Mouse (Mus musculus) forelimb bud, embryonic 11.5 days (tissue): Measurements from ENCODE around the gene Pde4dip.
A peak's percentile ranks its signal among the peaks of the same experiment; 100 is the strongest.

Source experiments
- DNase-seq: peaks from one replicate; pipeline ENCODE4 v3.0.0-alpha.2; 2012; ENCODE audit warnings: low read depth, low spot score

Gene Pde4dip

DNA sequence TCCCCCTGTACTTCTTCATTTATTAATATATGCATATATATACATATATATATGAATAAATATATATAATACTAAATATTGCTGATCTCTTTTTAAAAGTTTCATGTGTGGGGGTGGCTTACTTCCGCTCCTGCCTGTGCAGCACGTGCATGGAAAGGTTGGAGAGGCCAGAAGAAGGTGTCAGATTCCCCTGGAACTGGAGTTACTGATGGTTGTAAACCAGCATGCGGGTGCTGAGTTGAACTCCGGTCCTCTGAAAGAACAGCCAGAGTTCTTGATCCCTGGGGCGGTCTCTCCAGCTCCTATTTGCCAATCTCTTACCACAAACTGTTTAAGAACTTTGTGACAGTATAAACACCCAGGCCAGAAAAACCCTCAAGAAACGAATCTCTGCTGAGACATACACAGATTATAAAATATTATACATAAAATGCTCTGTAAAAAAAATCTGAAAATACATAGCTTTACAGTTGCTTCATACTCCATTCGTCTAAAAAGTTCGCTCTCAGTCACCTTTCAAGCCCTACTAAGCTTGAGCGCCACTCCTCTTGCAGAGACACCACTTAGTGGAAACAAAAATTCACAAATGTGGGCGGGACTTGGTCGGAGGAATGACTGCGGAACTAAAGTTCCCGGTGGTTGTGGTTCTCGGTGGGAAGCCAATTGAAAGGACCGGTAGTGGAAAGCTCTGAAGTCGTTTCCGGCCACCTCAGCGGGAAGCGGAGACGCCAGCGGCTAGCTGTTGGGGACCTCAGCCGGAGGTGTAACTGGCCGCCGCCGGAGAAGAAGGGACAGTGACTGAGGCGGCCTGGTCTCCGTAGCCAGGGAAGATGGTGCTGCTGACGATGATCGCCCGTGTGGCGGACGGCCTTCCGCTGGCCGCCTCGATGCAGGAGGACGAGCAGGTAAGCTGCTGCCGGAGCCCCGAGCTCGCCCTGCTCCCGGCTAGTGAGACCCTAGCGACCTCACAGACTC, 12.3 kb upstream of the Pde4dip start, which contains the start of gene Sec22b:
Sec22b (plus strand) TSS at position 675 of the 975 bp plus-strand sequence.
- peak; percentile 92 for DNase-seq

DNA sequence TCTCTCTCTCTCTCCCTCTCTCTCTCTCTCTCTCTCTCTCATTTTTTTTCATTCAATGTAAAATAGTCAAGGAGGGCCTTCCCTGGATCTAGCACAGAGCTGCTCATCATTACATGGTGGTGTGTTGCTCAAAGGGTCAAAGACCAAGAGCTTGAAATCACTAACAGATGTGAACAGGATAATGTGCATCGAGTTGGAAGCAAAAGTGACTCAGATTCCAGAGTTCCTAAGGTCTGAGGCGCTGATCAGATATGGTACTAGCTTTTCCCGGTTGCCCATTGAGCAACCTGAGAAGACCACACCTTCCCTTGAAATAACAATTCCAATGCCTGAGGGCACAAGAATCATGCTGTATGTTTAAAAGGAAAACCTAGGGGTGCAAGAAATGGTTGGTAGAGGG, 9.9 kb upstream of the Pde4dip start:
- no peak for DNase-seq

DNA sequence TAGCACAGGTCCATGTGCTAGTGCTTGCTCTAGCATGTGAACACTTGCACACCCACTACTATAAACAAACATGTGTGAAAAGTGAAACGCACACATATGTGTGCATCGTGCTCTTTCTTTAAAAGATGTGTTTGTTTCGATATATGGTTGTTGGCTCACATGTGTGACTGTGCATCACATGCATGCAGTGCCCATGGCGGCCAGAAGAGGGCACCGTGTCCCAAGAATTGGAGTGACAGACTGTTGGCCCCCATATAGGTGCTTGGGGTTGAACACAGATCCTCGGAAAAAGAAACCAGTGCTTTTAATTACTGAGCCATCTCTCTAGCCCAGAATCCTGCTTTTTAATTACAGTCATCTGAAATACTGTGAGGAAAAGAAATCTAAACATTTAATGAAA, 6.2 kb upstream of the Pde4dip start:
- no peak for DNase-seq

DNA sequence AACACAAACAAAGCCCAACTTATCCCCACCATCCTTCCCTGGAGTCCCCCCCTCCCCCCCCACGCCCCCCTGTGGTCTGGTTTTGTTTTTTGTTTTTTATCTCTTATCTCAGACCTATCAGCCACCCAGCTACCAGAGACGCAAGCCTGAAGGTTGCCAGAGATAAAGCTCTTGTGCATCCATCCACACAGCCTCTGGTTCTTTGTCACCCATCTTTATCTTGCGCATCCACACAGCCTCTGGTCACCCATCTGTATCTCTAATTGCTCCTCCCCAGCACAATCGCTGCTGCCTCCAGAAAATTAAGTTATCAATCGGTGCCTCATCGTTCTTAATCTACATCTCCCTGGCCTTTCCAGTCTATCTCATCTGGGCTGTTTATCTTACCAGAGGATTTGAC, 1.7 kb upstream of the Pde4dip start:
- DNase-seq, result no peak

DNA sequence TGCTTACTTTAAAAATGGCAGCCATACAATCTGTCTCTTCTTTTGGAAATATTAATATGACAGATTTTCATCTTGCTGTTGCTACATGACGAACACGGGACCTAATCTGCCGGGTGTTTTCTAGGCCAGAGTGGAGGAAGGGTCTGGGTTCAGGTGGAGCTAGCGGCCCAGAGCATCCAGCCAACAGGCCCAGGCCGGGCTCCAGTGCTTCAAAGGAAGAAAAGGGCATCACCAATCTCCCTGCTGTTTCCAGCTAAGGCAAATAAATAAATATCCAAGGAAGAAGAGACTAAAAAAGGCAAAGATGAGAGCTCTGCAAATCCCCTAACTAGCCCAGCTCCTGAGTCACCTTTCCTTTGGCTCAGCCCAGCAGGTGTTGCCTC, 731 bp downstream of the Pde4dip start:
- no peak for DNase-seq

DNA sequence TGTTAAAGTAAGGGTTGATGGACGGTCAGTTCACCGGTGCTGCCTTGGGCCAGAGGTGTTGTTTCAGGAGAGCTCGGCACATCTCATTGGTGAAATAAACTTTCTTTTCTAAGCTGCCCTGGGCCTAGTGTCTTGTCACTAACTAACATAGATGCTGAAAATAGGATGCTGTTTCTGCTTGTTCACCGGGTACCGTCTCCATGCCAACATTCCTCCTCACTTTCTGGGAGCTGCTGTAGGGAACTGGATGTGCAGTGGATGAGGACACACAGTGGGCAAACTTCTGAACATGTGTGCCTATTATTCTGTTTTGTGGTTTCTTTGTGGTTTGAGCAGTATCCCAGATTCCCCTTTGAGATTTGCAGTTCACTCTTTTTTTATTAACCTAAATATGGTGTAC, 6.9 kb downstream of the Pde4dip start:
- no peak for DNase-seq

DNA sequence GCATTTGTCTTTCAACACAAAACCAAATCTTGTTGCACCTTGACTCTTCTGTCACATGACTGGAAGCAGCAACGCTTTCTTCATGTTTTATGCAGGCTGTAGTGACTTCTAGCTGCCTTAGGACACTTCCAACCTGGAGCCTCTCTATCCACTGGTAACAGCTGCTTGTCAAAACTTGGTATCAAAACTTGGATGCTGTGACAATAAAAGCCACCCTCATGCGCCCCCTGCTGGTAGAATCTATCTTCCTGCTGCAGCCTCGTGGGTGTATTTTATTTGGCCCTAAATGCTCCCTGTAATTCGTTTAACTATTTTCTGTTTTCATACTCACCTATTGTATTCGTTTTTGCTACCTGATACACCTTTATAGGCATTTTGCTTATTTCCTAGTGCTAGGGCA, 9.3 kb downstream of the Pde4dip start:
- DNase-seq, result peak; percentile 72

DNA sequence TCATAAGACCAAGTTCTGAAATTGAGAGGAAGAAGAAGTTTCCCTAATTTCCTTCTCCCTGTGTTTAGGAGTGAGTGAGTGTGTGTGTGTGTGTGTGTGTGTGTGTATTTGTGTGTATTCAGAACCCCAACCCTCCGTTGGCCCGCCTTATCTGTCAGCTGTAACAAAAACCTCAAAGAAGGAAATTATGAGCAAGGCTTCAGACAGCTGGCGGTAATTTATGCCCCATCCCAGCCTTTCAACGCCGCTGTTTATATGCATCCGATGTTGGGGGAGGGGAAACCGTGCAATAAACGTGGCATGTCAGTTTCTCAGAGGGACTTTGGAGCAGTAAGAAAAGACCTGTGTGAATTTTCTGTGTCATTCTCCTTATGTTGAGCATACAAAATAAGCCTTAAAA, 12.2 kb downstream of the Pde4dip start:
- DNase-seq, result no peak

DNA sequence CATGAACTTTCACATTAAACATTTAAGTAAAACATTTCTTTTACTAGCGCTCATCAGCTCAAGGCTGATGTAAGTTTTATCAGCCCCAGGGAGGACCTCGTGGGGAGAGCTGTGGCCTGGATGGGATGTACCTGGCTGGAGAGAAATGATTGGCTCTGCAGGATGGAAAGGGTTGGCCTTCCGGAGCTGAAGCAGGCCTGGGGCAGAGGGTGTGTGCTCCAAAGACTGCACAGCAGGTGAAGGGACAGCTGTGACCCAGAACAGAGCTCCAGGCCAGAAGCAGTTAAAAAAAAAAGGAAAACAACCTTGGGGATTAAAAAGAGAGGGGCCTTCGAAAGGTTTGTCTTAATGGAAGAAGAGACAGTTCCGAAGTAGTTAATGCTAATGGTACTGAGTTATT, 13.7 kb downstream of the Pde4dip start:
- no peak for DNase-seq

DNA sequence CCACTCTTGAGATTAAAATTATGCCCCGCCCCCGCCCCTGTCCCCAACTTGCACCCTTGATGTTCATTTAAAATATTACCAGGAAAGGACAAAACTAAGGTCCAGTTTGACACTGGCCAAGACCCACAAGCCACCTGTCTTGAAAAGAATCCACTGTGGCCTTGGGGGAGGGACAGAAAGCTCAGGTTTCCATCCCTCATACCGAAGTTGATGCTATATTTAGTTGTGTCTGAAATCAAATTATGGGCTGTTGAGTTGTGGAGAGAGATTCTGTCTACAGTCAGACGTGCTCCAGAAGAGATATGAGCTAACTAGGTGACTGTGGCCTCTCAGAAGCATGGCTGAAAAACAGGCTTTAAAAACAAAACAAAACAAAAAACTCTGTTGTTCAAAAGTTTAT, 18.8 kb downstream of the Pde4dip start:
- no peak for DNase-seq

DNA sequence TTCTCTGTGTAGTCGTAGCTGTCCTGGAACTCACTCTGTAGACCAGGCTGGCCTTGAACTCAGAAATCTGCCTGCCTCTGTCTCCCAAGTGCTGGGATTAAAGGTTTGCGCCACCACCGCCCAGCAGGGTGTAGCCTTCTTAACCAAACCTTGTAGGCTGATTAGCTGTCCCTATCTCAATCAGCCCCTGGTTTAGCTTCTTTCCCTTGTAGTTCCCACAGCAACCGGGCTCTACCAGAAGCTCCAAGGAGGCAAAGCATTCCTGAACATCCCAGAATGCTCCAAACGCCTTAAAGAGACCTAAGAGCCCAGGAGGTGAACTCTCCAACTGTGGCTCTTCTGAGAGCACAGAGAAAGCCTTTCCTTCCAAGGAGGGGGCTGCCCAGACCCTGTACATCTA, 19.8 kb downstream of the Pde4dip start:
- no peak for DNase-seq

DNA sequence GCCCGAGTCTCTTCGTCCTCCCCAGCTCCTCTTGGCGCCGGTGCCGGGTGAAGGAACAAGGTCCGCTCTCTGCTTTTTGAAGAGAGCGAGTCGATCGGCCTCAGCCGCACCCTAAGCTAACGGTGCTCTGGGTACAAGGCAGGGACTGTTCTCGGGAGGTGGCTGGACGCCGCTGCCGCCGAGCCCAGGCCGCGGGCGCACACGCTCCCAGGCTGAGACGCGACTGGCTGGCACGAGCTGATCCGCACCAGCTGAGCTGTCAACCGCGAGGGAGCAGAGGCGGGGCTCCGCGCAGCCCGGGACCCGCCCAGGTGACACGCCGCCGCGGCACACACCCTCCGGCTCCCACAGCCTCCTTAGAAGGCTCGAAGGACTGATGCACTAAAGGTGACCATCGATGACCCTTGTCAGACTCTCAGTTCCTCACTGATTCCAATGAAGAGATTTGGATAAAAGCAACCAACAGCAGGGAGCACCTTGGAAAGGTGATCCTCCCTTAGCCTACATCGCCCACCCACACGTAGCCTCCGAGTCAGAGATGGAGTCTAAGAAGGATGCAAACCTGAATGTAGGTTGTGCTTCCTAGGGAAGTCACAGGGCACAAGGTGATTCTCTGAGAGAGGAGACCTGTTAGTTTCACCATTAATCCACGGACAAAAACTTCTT, 20.4 kb downstream of the Pde4dip start:
- DNase-seq, result peak; percentile 26

DNA sequence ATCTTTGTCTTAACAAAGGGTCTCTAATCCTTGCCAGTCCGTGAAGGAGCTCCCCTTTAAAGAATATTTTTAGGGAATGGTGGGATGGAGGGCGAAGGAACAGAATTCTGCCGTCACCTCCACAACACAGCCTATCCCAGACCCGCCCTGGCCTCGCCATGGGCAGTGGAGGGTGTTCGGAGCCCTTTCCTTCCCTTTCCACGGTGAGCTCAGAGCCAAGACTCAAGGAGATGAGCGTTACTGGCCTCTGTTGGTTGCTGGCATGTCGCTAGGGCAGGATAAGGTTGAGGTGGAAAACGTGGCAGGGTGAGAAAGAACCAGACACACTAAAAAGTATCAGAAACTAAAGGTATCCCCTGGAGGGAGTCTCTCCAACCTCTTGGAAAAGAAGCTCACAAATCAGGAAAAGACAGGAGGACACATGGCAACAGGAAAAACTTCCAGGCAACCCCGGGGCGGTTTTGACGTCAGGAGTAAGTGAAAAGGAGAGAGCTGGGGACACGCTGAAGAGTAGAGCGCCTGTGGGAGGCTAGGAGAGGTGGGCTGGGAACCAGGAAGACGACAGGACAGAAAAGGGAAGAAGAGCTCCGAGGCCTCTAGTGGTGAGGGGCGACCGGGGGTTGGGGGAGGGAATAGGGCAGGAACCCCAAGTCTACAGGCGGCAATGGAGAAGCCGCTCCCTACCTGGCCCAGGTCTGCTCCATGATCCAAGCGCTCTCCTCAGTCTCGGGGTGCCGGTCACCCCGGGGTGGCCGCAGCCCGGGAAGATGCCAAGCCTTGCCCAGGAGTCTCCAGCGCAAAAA, 21.1 kb downstream of the Pde4dip start:
- no peak for DNase-seq

DNA sequence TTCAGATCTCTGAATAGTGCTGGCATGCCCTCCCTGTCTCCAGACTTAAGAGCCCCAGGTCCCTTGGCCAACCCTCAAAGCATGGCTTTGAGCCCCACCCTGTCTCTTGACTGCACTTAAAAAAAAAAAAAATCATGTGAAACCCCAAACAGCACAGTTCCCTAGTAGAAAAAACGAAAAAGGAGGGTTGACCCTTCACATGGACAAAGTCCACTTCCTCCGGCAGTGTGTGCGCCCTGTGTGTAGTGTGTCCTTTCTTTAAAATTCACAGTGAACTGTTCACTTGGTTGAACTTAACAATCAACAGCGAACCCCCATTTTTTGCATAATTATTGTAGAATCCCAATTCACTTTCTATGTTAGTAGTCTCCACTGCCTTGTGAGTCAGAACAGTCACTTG, 21.8 kb downstream of the Pde4dip start:
- DNase-seq, result no peak

DNA sequence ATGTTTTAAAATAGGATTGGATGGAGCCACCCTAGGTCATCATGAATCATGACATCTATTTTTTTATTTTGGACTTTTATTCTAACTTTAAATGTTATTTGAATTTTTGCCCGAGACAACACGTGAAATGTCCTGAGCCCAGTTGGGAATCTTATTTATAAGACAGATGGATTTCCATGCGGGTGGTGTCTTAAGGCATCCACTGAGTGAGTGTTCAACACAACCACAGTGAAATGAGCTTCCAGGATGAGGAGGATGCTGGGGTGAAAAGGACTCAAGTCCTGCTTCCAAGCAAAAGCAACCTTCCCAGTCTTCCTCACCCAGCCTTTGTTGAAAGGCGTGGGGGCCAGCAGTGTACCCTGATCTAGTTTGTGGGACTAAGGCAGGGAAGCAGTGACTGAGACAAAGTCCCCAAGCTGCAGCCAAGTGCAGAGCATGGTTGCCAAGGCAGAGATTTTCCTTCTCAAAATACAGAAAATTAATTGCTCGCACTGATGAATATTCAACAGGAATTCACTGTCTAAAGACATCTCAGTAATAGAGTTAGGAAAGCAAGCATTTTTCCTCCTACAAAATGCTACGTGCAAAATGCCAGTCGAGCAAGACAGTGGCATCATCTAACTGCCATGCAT, 27.6 kb downstream of the Pde4dip start:
- no peak for DNase-seq

DNA sequence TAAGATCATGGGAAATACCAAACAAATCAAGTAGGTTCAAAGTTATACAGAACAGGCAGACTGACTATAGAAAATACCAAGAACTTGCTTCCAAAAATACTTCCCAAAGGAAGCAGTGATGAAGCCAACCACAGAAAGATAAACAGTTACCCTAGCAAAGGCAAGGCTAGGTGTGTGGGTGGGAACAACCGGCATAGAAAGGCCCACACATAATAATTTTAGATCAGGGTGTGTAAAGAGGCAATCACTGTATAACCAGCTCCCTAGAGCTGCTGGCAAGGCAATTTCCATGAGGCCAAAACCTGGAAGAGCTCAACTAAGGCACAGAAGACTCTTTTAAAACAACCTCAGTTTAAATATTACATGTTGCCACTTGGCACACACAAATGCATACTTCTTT, 29.1 kb downstream of the Pde4dip start:
- DNase-seq, result no peak

DNA sequence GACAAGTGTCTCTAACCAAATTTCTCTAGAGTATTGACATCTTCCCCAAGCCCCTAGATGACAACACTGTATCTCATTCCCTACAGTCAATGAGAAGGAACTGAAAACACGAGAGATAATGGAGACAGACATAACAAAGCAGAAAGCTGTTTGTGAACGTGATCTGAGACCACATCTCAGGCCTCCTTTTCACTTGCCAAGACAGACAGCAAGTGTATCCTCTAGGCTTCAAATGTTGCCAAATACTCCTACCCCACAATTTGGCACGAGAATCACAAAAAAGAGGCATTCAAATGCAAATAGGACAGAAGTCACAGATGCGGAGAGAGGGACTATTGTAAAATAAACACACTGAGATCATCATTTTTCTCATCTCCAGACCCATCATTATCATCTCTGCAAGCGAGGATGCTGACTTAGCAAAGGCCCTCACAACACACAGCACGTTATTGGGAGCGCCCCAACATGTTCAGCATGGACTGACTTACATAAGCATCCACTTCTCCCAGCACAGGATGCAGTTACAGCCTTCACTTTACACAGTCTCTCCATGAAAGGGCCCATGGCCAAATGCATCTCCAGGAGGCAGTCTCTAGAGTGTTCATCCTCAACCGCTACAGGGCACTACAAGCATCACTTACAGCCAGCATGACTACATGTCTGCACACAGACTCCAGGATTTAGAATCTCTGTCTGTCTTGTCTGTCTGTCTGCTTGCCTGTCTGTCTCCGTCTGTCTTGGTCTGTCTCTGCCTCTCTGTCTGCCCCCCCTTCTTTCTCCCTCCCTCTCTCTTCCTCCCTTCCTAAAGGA, 33.7 kb downstream of the Pde4dip start:
- DNase-seq, result no peak

DNA sequence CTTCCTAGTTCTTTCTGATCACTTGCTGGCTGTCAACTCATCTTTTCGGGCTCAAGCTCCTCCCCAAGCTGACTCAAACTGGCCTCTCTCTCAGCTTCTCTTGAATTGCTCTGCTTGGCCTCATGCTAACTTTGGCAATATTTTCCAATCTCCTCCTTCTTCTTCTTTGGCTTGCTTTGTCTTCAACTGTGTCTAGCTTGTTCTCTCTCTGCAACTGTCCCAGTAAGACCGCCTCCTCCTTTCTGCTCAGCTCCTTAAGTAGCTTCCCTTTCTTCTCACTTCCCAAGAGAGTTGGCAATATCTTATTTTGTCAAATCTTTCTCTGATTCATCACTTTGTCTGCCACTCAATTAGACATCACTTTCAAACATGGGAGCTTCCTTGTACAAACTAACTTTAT, 36.7 kb downstream of the Pde4dip start:
- no peak for DNase-seq

DNA sequence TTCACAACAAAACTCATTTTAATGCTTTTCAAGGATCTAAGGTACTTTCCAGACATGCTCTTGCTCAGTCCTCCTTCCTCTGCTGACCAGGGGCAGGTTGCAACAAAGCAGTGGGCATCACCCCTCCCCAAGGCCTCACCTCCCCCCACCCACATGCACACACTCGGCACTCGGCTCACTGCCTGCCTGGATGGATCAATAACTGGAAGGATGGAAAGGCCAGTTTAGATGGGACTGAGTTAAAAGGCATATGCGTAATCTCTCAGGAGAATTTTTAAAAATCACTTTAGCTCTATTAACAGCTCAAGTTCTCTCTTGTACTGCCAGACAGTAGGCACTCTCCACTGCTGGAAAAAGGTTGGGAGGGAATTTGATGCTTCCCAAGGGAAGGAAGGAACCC, 40.9 kb downstream of the Pde4dip start:
- no peak for DNase-seq

DNA sequence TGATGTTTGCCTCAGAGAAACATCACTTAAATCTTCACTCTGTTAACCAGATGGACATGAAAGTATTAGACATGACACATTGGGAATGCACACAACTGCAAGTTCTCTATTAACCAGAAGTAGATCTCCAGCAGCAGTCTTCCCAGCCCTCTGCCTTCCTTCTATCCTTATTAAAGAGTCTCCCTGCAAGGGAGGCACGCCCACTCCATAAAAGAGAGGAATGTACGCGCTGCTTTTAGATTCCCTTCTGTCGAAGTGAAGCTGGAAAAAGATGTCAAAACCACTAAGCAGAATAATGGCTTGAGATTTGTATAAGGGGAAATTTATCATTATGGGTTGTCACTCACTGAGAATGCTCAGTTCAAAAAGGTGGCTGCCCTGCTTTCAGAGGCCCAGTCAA, 42.1 kb downstream of the Pde4dip start:
- no peak for DNase-seq

DNA sequence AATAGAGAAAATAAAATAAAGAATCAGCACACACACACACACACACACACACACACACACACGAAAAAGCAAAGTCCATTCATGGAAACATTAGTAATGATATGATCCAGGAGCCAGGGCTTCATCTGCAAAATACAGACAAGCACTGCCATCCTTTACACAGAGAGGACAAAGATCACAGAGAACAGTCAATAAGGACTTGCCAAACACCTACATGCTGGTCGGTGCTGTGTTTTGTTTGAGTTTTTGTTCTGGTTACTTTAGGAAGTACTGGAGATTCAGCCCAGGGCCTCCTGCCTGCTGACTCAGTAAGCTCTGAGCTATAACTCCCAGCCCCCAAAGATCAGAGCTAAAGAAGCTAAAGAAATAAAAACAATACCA, 43.7 kb downstream of the Pde4dip start:
- DNase-seq, result no peak
